Mouse (Mus musculus): ENCODE results near the gene Ehmt2. TPM values are rescaled to one million over a fixed set of nuclear protein-coding genes. Genes with fewer than 3 reads are reported as not detected.

Gene Ehmt2
- 89.9 and 92.8 TPM in 2 replicates for polyA plus RNA-seq (2015; fragmentation: Nextera tagmentation; extraction: Ambion mirVana)

DNA sequence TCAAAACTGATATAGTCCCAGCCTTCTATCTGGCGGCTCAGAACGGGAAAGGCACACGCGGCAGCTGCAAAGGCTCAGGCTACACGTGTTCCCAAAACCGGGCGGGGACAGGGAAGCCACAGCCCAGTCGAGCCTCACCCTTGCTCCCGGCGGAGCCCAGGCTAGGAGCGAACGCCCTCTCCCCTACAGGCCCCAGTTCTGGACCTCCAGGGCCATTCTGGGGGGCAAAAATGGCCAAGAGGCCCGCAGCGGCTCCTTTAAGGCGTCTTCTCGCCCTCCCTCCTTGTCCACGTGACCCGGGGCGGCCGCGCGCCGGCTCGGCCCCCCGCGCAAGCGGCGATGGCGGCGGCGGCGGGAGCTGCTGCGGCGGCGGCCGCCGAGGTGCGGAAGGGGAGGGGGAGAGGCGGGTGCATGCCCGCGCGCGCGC, at the start of gene Ehmt2, which contains the start of gene C2:
Ehmt2 (plus strand) TSS at position 310 of the 427 bp plus-strand sequence.
C2 (minus strand) TSS at position 106 of the 427 bp plus-strand sequence.
- Histone ChIP-seq H3K27ac (ENCODE audit: low read length) (peak within 1 kb of the TSS; percentile 98), H3K4me2 (replicated peaks; ENCODE audit: low read depth, low read length) (peak within 1 kb of the TSS; percentile 87), H3K9me3 (ENCODE audit: low read length) (no peaks in the 10 kb centered on the region), H3K4me3 (ENCODE audit: low read length) (peak within 1 kb of the TSS; percentile 94), H3K27me3 (ENCODE audit: insufficient read depth, low read length) (no peaks in the 10 kb centered on the region), H3K9ac (replicated peaks; ENCODE audit: low read length) (peak within 1 kb of the TSS; percentile 99), H3K36me3 (ENCODE audit: insufficient read depth, low read length) (peaks cover 25% of the 10 kb centered on the region), H3K4me1 (ENCODE audit: insufficient read depth, low read length) (peaks cover 41% of the 10 kb centered on the region)
- WGBS: 1% methylated on average over 39 of the region's 44 CpGs
- peak; percentile 40 for ATAC-seq (ENCODE audit: low FRiP score, low TSS enrichment)

DNA sequence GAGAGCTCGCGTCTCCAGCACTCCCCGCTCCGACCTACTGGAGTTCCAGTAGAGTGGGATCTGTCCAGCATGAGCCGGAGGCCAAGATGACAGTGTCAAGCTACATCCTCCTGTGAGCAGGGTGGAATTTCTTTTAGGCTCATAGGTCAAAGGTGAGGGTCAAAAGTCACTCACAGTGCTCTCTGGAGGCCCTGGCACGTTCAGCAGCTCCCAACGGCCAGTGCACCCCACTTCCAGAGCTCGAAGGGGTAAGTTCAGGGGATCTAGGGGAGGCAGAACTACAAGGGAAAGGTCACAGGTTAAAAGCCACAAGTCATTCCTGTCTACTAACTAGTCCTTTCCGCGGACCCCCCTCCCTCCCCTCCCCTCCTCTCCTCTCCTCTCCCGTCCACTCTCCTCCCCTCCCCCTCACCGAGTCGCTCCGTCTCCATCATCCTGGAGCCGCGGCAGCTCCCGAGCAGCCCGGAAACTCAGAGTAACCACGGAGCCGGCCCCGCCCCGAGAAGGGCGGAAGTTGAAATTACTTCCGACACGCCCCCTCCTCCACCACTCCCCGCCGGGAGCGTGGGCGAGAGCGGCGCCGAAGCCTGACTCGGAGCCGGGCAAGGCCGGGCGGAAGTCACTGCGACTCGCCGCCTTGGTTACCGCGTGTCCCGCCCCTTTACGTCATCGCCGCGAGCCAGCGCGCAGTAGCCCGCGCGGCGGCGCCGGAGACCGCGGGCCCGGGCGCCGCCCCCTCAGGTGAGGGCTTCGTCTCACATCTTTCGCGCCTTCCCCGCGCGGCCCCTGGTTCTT, 48.4 kb upstream of the Ehmt2 start, which contains the start of the genes Skiv2l and Nelfe:
Skiv2l (minus strand) TSS at position 489 of the 795 bp plus-strand sequence.
Nelfe (plus strand) TSS at position 670 of the 795 bp plus-strand sequence.
- WGBS: under 1% methylated on average over 61 of the region's 65 CpGs
- H3K9me3 ChIP-seq (ENCODE audit: low read length): no peaks in the 10 kb centered on the region
- H3K4me1 ChIP-seq (ENCODE audit: insufficient read depth, low read length): peaks cover 16% of the 10 kb centered on the region
- H3K4me3 ChIP-seq (ENCODE audit: low read length): peak within 1 kb of the TSS; percentile 77
- peak; percentile 97 for ATAC-seq (ENCODE audit: low FRiP score, low TSS enrichment)
- no peaks in the 10 kb centered on the region for H3K27me3 ChIP-seq (ENCODE audit: insufficient read depth, low read length)
- peak within 1 kb of the TSS; percentile 89 for H3K4me2 ChIP-seq (replicated peaks; ENCODE audit: low read depth, low read length)
- peaks cover 53% of the 10 kb centered on the region for H3K36me3 ChIP-seq (ENCODE audit: insufficient read depth, low read length)
- peak within 1 kb of the TSS; percentile 82 for H3K9ac ChIP-seq (replicated peaks; ENCODE audit: low read length)
- peak within 1 kb of the TSS; percentile 54 for H3K27ac ChIP-seq (ENCODE audit: low read length)

DNA sequence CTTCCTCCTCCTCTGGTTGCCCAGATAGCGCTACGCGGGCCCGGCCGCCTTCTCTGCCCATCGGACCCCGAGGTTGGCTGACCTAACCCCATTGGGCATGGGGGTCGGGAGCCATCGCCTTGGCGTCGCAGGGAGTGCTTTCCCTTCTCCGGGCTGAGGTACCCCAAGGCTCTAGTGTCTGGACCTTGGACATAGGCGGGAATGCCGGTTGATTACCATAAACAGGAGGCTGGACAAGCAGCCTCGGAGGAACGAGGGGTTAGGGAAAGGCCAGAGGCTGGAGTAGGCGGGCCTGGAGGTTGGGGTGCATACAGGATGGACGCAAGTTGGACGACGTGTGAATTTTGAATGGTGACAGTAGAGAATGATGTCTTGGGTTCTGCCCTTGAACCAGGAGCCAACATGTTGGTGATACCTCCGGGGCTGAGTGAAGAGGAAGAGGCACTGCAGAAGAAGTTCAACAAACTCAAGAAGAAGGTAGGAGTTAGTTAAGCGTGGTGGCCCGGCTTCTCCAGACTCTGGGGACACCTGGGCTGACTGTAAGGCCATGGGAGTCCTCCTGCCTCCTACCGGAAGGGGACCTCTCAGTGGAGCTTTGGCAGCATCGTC, 47.6 kb upstream of the Ehmt2 start:
- Histone ChIP-seq H3K36me3 (ENCODE audit: insufficient read depth, low read length) (peaks cover 52% of the 10 kb centered on the region), H3K27ac (ENCODE audit: low read length) (peak overlapping the region; percentile 54), H3K27me3 (ENCODE audit: insufficient read depth, low read length) (no peaks in the 10 kb centered on the region), H3K4me3 (ENCODE audit: low read length) (peak overlapping the region; percentile 77), H3K9ac (replicated peaks; ENCODE audit: low read length) (peak overlapping the region; percentile 82), H3K4me1 (ENCODE audit: insufficient read depth, low read length) (peaks cover 16% of the 10 kb centered on the region), H3K4me2 (replicated peaks; ENCODE audit: low read depth, low read length) (peak overlapping the region; percentile 76), H3K9me3 (ENCODE audit: low read length) (no peaks in the 10 kb centered on the region)
- under 1% methylated on average over 25 of the region's 25 CpGs for WGBS
- peak; percentile 55 for ATAC-seq (ENCODE audit: low FRiP score, low TSS enrichment)

DNA sequence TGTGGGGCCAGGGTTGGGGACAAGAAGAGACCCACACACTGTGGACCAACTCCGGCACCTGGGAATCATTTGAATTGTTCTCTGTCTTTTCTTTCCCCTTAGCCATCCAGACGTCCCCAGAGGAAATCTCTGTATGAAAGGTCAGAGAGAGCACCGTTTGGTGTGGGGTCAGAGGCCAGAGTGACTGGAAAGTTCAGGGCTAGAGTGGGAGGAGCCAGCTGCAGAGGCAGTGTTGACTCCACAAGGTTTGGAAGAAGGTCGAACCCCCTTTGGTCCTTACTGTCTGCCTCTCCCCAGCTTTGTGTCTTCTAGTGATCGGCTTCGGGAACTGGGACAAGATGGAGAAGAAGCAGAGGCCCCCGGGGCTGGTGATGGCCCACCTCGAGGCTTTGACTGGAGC, 44.8 kb upstream of the Ehmt2 start:
- H3K4me2 ChIP-seq (replicated peaks; ENCODE audit: low read depth, low read length): no peak overlapping the region
- no peaks in the 10 kb centered on the region for H3K9me3 ChIP-seq (ENCODE audit: low read length)
- no peak overlapping the region for H3K9ac ChIP-seq (replicated peaks; ENCODE audit: low read length)
- H3K27me3 ChIP-seq (ENCODE audit: insufficient read depth, low read length): no peaks in the 10 kb centered on the region
- H3K27ac ChIP-seq (ENCODE audit: low read length): no peak overlapping the region
- H3K4me3 ChIP-seq (ENCODE audit: low read length): no peak overlapping the region
- H3K4me1 ChIP-seq (ENCODE audit: insufficient read depth, low read length): peaks cover 16% of the 10 kb centered on the region
- ATAC-seq (ENCODE audit: low FRiP score, low TSS enrichment): no peak
- peaks cover 45% of the 10 kb centered on the region for H3K36me3 ChIP-seq (ENCODE audit: insufficient read depth, low read length)
- whole genome bisulfite sequencing: 70% methylated on average over 8 of the region's 8 CpGs

DNA sequence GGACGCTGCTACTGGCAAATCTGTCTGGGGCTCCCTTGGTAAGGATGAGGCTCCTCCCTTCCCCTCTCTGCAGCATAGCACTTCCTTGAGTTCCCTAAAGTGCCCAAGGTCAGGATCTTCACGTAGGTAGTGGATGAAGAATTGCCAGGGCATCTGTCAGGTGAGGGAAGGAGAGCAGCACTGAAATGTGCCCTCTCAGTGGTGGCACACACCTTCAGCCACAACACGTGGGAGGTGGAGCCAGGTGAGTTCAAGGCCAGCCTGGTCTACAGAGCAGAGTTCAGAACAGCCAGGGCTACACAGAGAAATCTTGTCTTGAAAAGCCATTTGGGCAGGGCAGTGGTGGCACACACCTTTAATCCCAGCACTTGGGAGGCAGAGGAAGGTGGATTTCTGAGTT, 43.5 kb upstream of the Ehmt2 start:
- H3K27me3 ChIP-seq (ENCODE audit: insufficient read depth, low read length): no peaks in the 10 kb centered on the region
- H3K9ac ChIP-seq (replicated peaks; ENCODE audit: low read length): no peak overlapping the region
- WGBS: 81% methylated on average over 3 of the region's 3 CpGs
- no peaks in the 10 kb centered on the region for H3K9me3 ChIP-seq (ENCODE audit: low read length)
- H3K27ac ChIP-seq (ENCODE audit: low read length): no peak overlapping the region
- ATAC-seq (ENCODE audit: low FRiP score, low TSS enrichment): no peak
- H3K36me3 ChIP-seq (ENCODE audit: insufficient read depth, low read length): peaks cover 45% of the 10 kb centered on the region
- no peak overlapping the region for H3K4me2 ChIP-seq (replicated peaks; ENCODE audit: low read depth, low read length)
- H3K4me1 ChIP-seq (ENCODE audit: insufficient read depth, low read length): peaks cover 9% of the 10 kb centered on the region
- H3K4me3 ChIP-seq (ENCODE audit: low read length): no peak overlapping the region

DNA sequence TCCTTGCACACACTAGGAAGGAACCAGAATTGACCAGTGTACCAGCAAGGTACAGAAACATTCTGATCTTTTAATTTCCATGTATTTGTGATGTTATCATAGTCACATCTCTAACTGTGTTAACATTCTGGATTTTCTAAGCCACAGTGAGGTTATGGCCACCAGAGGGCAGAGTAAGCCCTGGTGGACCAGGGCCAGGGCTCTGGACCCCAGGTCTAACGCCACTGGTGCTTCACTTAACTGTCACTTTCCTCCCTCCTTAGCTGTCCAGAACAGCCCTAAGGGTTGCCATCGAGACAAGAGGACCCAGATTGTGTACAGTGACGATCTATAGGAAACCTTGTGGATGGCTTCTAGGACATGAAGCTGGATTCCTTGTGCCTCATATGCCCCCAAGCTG, 42.4 kb upstream of the Ehmt2 start:
- no peak overlapping the region for H3K4me3 ChIP-seq (ENCODE audit: low read length)
- H3K4me2 ChIP-seq (replicated peaks; ENCODE audit: low read depth, low read length): no peak overlapping the region
- H3K4me1 ChIP-seq (ENCODE audit: insufficient read depth, low read length): peaks cover 9% of the 10 kb centered on the region
- H3K36me3 ChIP-seq (ENCODE audit: insufficient read depth, low read length): peaks cover 45% of the 10 kb centered on the region
- no peak overlapping the region for H3K9ac ChIP-seq (replicated peaks; ENCODE audit: low read length)
- peak; percentile 65; the same call in 1 of the 2 replicates for ATAC-seq (ENCODE audit: low FRiP score, low TSS enrichment)
- WGBS: 39% methylated on average over 3 of the region's 3 CpGs
- H3K27me3 ChIP-seq (ENCODE audit: insufficient read depth, low read length): no peaks in the 10 kb centered on the region
- no peak overlapping the region for H3K27ac ChIP-seq (ENCODE audit: low read length)
- no peaks in the 10 kb centered on the region for H3K9me3 ChIP-seq (ENCODE audit: low read length)

DNA sequence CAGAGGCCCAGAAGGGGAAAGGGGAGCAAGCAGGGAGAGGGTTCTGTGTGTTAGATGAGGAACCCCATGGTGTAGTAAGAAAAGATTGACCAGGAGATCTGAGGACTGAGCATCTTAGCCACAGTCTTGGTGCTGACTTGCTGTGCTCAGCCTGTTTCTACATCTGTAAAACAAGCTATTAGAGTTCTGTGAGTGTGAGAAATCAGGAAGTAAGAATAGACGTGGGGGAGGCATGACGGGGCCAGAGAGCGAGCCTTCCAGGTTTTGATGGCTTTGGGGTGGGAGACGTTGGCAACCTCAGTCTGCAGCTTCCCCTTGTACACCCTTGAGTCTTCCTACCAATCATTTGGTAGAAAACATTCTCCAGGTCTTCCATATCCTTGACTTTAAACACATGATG, 39.6 kb upstream of the Ehmt2 start:
- no peak overlapping the region for H3K9ac ChIP-seq (replicated peaks; ENCODE audit: low read length)
- H3K9me3 ChIP-seq (ENCODE audit: low read length): no peaks in the 10 kb centered on the region
- H3K27me3 ChIP-seq (ENCODE audit: insufficient read depth, low read length): no peaks in the 10 kb centered on the region
- WGBS: 70% methylated on average over 4 of the region's 4 CpGs
- ATAC-seq (ENCODE audit: low FRiP score, low TSS enrichment): no peak
- no peak overlapping the region for H3K4me3 ChIP-seq (ENCODE audit: low read length)
- peaks cover 2% of the 10 kb centered on the region; the same call in 1 of the 2 replicates for H3K4me1 ChIP-seq (ENCODE audit: insufficient read depth, low read length)
- H3K4me2 ChIP-seq (replicated peaks; ENCODE audit: low read depth, low read length): no peak overlapping the region
- H3K27ac ChIP-seq (ENCODE audit: low read length): no peak overlapping the region
- H3K36me3 ChIP-seq (ENCODE audit: insufficient read depth, low read length): peaks cover 34% of the 10 kb centered on the region

DNA sequence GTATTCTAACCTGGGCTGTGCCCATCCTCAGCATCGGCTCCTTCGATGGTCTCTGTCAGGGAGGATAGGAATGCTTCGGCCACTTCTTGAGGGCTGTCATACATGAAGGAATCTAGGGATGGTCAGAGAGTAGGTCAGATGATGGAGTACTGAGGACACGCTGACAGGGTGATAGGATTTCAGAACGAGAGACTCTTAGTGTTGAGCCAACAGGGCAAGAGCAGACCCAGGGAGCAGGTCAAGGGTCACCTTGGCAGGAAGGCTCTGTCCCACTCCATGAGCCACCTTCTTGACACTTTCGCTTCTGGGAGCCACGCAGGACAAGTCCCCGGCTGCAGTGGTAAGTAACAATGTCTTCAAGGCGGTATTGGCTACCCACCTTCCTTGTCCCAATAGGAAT, 37.8 kb upstream of the Ehmt2 start:
- peaks cover 18% of the 10 kb centered on the region for H3K36me3 ChIP-seq (ENCODE audit: insufficient read depth, low read length)
- H3K9ac ChIP-seq (replicated peaks; ENCODE audit: low read length): no peak overlapping the region
- no peak overlapping the region for H3K27ac ChIP-seq (ENCODE audit: low read length)
- no peak overlapping the region for H3K4me3 ChIP-seq (ENCODE audit: low read length)
- peaks cover 2% of the 10 kb centered on the region; the same call in 1 of the 2 replicates for H3K4me1 ChIP-seq (ENCODE audit: insufficient read depth, low read length)
- no peak overlapping the region for H3K4me2 ChIP-seq (replicated peaks; ENCODE audit: low read depth, low read length)
- ATAC-seq (ENCODE audit: low FRiP score, low TSS enrichment): no peak
- no peaks in the 10 kb centered on the region for H3K9me3 ChIP-seq (ENCODE audit: low read length)
- WGBS: 81% methylated on average over 9 of the region's 9 CpGs
- H3K27me3 ChIP-seq (ENCODE audit: insufficient read depth, low read length): no peaks in the 10 kb centered on the region

DNA sequence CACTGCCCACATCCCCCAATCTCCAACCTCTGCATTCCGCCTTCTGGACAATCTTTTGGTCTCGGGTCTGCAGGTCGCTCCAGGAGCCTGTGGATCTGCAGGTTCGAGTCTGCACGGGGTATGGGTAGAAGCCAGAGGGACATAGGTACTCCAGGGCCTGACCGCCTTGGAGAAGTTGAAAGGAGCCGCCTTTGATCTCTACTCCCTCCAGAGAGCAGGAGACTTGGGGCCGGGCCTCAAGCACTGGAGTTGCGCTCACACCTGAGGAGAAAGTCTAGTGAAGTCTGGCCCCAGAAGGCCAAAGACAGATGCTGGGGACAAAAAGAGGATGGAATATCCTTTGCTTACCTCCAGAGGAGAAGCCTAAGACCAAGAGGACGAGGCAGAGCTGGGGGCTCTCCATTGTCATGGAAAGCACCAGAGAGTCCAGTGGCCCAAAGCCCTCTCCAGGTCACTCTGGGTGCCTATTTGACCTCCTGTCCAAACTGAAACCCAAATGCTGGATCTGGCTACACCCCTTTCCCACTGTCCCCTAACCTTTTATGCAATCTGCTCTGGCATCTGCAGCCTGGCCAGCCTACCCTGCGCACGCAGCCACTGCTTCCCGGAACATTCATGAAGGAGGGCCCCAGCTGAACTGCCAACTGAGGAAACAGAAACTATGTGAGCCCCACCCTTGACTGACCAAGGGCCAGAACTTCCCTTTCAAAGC, 36.4 kb upstream of the Ehmt2 start:
- no peaks in the 10 kb centered on the region for H3K9me3 ChIP-seq (ENCODE audit: low read length)
- 56% methylated on average over 13 of the region's 13 CpGs for WGBS
- no peak overlapping the region; the same call in 1 of the 2 replicates for H3K27ac ChIP-seq (ENCODE audit: low read length)
- peaks cover 2% of the 10 kb centered on the region; the same call in 1 of the 2 replicates for H3K4me1 ChIP-seq (ENCODE audit: insufficient read depth, low read length)
- H3K36me3 ChIP-seq (ENCODE audit: insufficient read depth, low read length): peaks cover 8% of the 10 kb centered on the region; the same call in 1 of the 2 replicates
- no peak overlapping the region for H3K9ac ChIP-seq (replicated peaks; ENCODE audit: low read length)
- no peak overlapping the region for H3K4me3 ChIP-seq (ENCODE audit: low read length)
- H3K4me2 ChIP-seq (replicated peaks; ENCODE audit: low read depth, low read length): no peak overlapping the region; the same call in 1 of the 2 replicates
- peak; percentile 31; the same call in 1 of the 2 replicates for ATAC-seq (ENCODE audit: low FRiP score, low TSS enrichment)
- no peaks in the 10 kb centered on the region for H3K27me3 ChIP-seq (ENCODE audit: insufficient read depth, low read length)

Data from kidney, embryonic 16.5 days (tissue).